19 mouse cellular contexts compared by ENCODE assay signal in the genomic region with DNA sequence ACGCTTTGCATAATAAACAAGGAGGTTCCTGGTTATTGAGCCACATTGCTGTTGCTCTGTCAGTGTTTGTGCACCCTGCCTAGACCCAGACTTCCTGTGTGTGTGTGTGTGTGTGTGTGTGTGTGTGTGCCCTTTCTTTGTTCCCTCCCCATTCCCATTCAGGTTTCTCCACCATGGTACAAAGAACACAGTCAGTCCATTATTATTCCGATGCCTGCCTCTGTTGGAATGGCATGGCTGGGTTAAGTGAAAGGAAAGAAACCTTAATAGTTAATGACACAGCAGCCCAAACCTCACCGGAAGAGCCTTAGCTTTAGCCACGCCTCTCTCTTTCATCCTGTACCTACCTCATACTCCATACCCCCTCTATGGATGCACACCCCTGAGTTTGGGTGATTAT. TPM values are rescaled to one million over a fixed set of nuclear protein-coding genes. Genes with fewer than 3 reads are reported as not detected.
"Had no signal": no experiment of that assay in that cellular context is flagged by ENCODE, and none has a peak within 500 bp of the region (broad histone marks: within the 10 kb centered on the region; RNA-seq: fewer than 3 reads in every experiment).

No protein-coding gene starts in this region.

- H3K27ac ChIP-seq: kidney, postnatal 0 days; layer of hippocampus, adult 2 months; liver, embryonic 12.5 days; midbrain, embryonic 10.5 days; midbrain, embryonic 15.5 days; neural tube, embryonic 13.5 days; stomach, embryonic 15.5 days had no signal

- H3K4me2 ChIP-seq: liver, embryonic 12.5 days; midbrain, embryonic 15.5 days; neural tube, embryonic 13.5 days; stomach, embryonic 15.5 days had no signal

- H3K4me1 ChIP-seq: liver, embryonic 12.5 days had no signal

- ATAC-seq: liver, embryonic 12.5 days; midbrain, embryonic 15.5 days had no signal

- H3K9ac ChIP-seq: liver, embryonic 12.5 days; midbrain, embryonic 15.5 days; neural tube, embryonic 13.5 days; stomach, embryonic 15.5 days had no signal

- DNase-seq: retina, postnatal 1 day; right cerebral cortex, postnatal 4 days; spleen, adult 18-20 months; thymus, adult 2 months; thymus, postnatal 25 days had no signal

- H3K4me3 ChIP-seq: layer of hippocampus, adult 2 months; liver, embryonic 12.5 days; midbrain, embryonic 10.5 days; midbrain, embryonic 15.5 days; neural tube, embryonic 13.5 days; stomach, embryonic 15.5 days had no signal

- H3K27me3 ChIP-seq: liver, embryonic 12.5 days; midbrain, embryonic 15.5 days; neural tube, embryonic 13.5 days; stomach, embryonic 15.5 days had no signal

- H3K9me3 ChIP-seq: liver, embryonic 12.5 days; midbrain, embryonic 10.5 days; midbrain, embryonic 15.5 days; neural tube, embryonic 13.5 days; stomach, embryonic 15.5 days had no signal

- H3K36me3 ChIP-seq: liver, embryonic 12.5 days; midbrain, embryonic 10.5 days; midbrain, embryonic 15.5 days; neural tube, embryonic 13.5 days; stomach, embryonic 15.5 days had no signal

RNA-seq across cellular contexts. Expression of a gene that starts 13.6 kb away (rescaled TPM):
- polyA plus RNA-seq: liver, embryonic 12.5 days had no signal

RNA-seq across cellular contexts. Expression of a gene that starts 51.7 kb away (rescaled TPM):
- total RNA-seq: layer of hippocampus, adult 2 months; layer of hippocampus, postnatal 10 days; left cerebral cortex, postnatal 36 days; megakaryocyte progenitor cell, adult 5-6 weeks had no signal
- polyA plus RNA-seq: kidney, postnatal 0 days; limb, embryonic 14.5 days; liver, embryonic 12.5 days; liver, embryonic 16.5 days; lung, embryonic 16.5 days; midbrain, embryonic 10.5 days; midbrain, embryonic 15.5 days; neural tube, embryonic 13.5 days; stomach, embryonic 15.5 days; testis, adult 2 months; thymus, adult 2 months had no signal

RNA-seq across cellular contexts. Expression of a gene that starts 57.5 kb away (rescaled TPM):
- total RNA-seq: megakaryocyte progenitor cell, adult 5-6 weeks had no signal
